Mouse (Mus musculus) hindbrain, embryonic 10.5 days (tissue): ENCODE results near the gene Spg20. TPM values are rescaled to one million over a fixed set of nuclear protein-coding genes. Genes with fewer than 3 reads are reported as not detected.

Experiments used
- DNase-seq: peaks from one replicate; pipeline ENCODE4 v3.0.0-alpha.2; 2017; ENCODE audit warnings: low spot score
- H3K27ac ChIP-seq: fragments of 300-500 bp; sonication (generic); 2 replicates; pipeline ENCODE4 v1.5.1; 2016; ENCODE audit warnings: mild to moderate bottlenecking, moderate library complexity
- H3K27me3 ChIP-seq: fragments of 300-500 bp; sonication (generic); 2 replicates; pipeline ENCODE4 v1.6.1; 2016; ENCODE audit warnings: mild to moderate bottlenecking; ENCODE audit not compliant: poor library complexity, insufficient read depth, severe bottlenecking
- H3K36me3 ChIP-seq: fragments of 300-500 bp; sonication (generic); 2 replicates; pipeline ENCODE4 v1.6.1; 2016; ENCODE audit warnings: mild to moderate bottlenecking, moderate library complexity
- H3K4me1 ChIP-seq: fragments of 300-500 bp; sonication (generic); replicated peaks from 2 replicates; pipeline ENCODE4 v1.6.1; 2016; ENCODE audit warnings: mild to moderate bottlenecking
- H3K4me3 ChIP-seq: fragments of 300-500 bp; sonication (generic); 2 replicates; pipeline ENCODE4 v1.5.1; 2016; ENCODE audit warnings: mild to moderate bottlenecking, moderate library complexity
- H3K9me3 ChIP-seq: fragments of 300-500 bp; sonication (generic); 2 replicates; pipeline ENCODE4 v1.6.1; 2016; ENCODE audit warnings: mild to moderate bottlenecking, moderate library complexity
- WGBS: fragments of 180-500 bp; shearing (Covaris S2); methylation state at CpG from one replicate; pipeline ENCODE4 v1.1.7; 2016; 5-methylcytosine and 5-hydroxymethylcytosine counted together
- polyA plus RNA-seq: library from polyadenylated mRNA; unstranded; fragments of >200 nt; fragmentation: Nextera tagmentation; extraction: Ambion mirVana; gene quantifications from 2 replicates; pipeline ENCODE4 v1.2.1, GENCODE M21; 2016

Spg20 gene
- polyA plus RNA-seq, 1 experiment from 2014 or later: 41.5 TPM

DNA sequence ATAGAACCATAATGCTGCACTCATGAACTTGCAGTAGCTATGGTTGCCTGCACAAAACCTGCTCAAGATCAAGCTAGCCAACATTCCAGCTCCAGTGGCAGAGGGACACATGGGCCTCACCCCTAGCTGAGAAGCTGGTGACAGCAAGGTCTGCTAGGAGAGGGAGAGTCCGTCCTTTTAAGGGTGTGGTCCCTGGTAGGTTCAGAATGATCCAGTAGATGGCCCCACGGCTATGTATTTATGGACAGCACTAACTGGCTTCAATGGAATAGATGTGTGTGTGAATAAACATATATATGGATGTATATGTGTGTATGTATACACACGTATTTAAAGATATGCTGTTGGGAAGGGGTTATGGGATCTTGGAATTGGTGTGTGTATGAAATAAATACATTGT lies 60.6 kb downstream of the Spg20 start:
- no peak overlapping the region for H3K4me3 ChIP-seq
- DNase-seq: no peak
- H3K27ac ChIP-seq: no peak overlapping the region
- no peaks in the 10 kb centered on the region for H3K36me3 ChIP-seq
- H3K9me3 ChIP-seq: no peaks in the 10 kb centered on the region
- H3K4me1 ChIP-seq: peaks cover 3% of the 10 kb centered on the region; the same call in 1 of the 2 replicates
- H3K27me3 ChIP-seq: no peaks in the 10 kb centered on the region
- WGBS: 75% methylated on average over 3 of the region's 3 CpGs

DNA sequence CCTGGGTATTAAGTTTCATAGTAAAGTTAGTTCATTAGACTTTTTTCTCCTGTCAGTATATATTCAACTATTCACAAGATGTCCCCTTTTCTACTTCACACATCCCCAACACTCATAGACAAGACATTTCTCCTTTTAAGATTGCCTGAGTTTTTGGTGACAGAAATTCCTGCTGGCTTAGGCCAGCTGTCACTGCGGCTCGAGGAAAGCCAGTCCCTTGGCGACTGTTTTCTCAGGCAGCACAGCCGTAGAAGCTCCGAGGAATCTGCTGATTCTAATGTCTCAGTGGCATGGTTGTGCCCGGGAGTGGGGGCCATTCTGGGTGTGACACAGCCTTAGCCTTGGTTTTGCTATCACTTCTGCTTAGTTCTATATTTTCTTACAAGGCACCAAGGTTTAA lies 65.4 kb downstream of the Spg20 start:
- no peaks in the 10 kb centered on the region for H3K27me3 ChIP-seq
- DNase-seq: no peak
- H3K4me3 ChIP-seq: no peak overlapping the region
- H3K9me3 ChIP-seq: peaks cover 5% of the 10 kb centered on the region; the same call in 1 of the 2 replicates
- 65% methylated on average over 6 of the region's 6 CpGs for WGBS
- no peak overlapping the region for H3K27ac ChIP-seq
- peaks cover 21% of the 10 kb centered on the region for H3K4me1 ChIP-seq
- H3K36me3 ChIP-seq: no peaks in the 10 kb centered on the region

- 95% methylated on average over 22 of the region's 22 CpGs for WGBS
- H3K4me3 ChIP-seq: no peak within 1 kb of the TSS
- DNase-seq: no peak
Measured at GRCm38 (mm10) chr3:55181766-55182165, 69.9 kb downstream of the Spg20 start, which contains the start of gene Sohlh2. Sohlh2 (plus strand) TSS chr3:55182028.

More at GRCm38 (mm10) chr3:55181766-55182165, 69.9 kb downstream of the Spg20 start, which contains the start of gene Sohlh2:
- Histone ChIP-seq H3K27ac (no peak within 1 kb of the TSS; the same call in 1 of the 2 replicates), H3K27me3 (no peaks in the 10 kb centered on the region), H3K36me3 (no peaks in the 10 kb centered on the region), H3K9me3 (peaks cover 8% of the 10 kb centered on the region; the same call in 1 of the 2 replicates), H3K4me1 (peaks cover 21% of the 10 kb centered on the region)

Other genes with a start within 250 kb of the Spg20 start
- gene Sertm1, start 196.2 kb upstream of the Spg20 start, polyA plus RNA-seq: 0.12 and 0.17 TPM in 2 replicates
- 2.1 and 2.9 TPM in 2 replicates for gene Ccna1, start 56.6 kb upstream of the Spg20 start, polyA plus RNA-seq
- gene Ccdc169, start 25.2 kb downstream of the Spg20 start, polyA plus RNA-seq: 0.06 and 0.10 TPM in 2 replicates
- not detected in 2 replicates for gene Sohlh2, start 69.9 kb downstream of the Spg20 start, polyA plus RNA-seq
- 52.5 and 81.6 TPM in 2 replicates for gene Dclk1, start 130.3 kb downstream of the Spg20 start, polyA plus RNA-seq